Mouse (Mus musculus) lung, postnatal 14 days (tissue): ENCODE results near the gene Rab38.

ENCODE experiments used
- DNase-seq: peaks from one replicate; pipeline ENCODE4 v3.0.0; 2021

Rab38 gene

GRCm38 (mm10) chr7:88429786-88430691 lies at the start of gene Rab38:
Gene Rab38, plus strand, starts transcription at chr7:88430273.
- DNase-seq = peak; percentile 76

GRCm38 (mm10) chr7:88394568-88394967 lies 35.5 kb upstream of the Rab38 start:
- no peak for DNase-seq

- DNase-seq = no peak
These were observed 34.3 kb upstream of the Rab38 start for GRCm38 (mm10) chr7:88395745-88396144.

GRCm38 (mm10) chr7:88405311-88405710 lies 24.8 kb upstream of the Rab38 start:
- DNase-seq = no peak

GRCm38 (mm10) chr7:88406466-88406865 lies 23.6 kb upstream of the Rab38 start:
- DNase-seq = no peak

GRCm38 (mm10) chr7:88421821-88422220 lies 8.3 kb upstream of the Rab38 start:
- no peak for DNase-seq

GRCm38 (mm10) chr7:88423889-88424288 lies 6.2 kb upstream of the Rab38 start:
- DNase-seq = no peak

GRCm38 (mm10) chr7:88425744-88426143 lies 4.3 kb upstream of the Rab38 start:
- no peak for DNase-seq

- DNase-seq = no peak
These were observed 2.6 kb upstream of the Rab38 start for GRCm38 (mm10) chr7:88427484-88427883.

GRCm38 (mm10) chr7:88430692-88431084 lies 615 bp downstream of the Rab38 start:
- no peak for DNase-seq

- DNase-seq = no peak
These were observed 10.2 kb downstream of the Rab38 start for GRCm38 (mm10) chr7:88440301-88440700.

- DNase-seq = no peak
These were observed 12.6 kb downstream of the Rab38 start for GRCm38 (mm10) chr7:88442649-88443048.

GRCm38 (mm10) chr7:88443435-88443834 lies 13.4 kb downstream of the Rab38 start:
- DNase-seq = no peak

GRCm38 (mm10) chr7:88445320-88445903 lies 15.3 kb downstream of the Rab38 start:
- DNase-seq = no peak

- no peak for DNase-seq
These were observed 23.2 kb downstream of the Rab38 start for GRCm38 (mm10) chr7:88453234-88453633.

- DNase-seq = no peak
These were observed 27.8 kb downstream of the Rab38 start for GRCm38 (mm10) chr7:88457827-88458226.

- no peak for DNase-seq
These were observed 37.7 kb downstream of the Rab38 start for GRCm38 (mm10) chr7:88467754-88468153.

GRCm38 (mm10) chr7:88482110-88482619 lies 52.1 kb downstream of the Rab38 start:
- no peak for DNase-seq

GRCm38 (mm10) chr7:88482628-88483027 lies 52.6 kb downstream of the Rab38 start:
- DNase-seq = no peak

- no peak for DNase-seq
These were observed 60.9 kb downstream of the Rab38 start for GRCm38 (mm10) chr7:88491020-88491419.

GRCm38 (mm10) chr7:88502217-88502817 lies 72.2 kb downstream of the Rab38 start:
- DNase-seq = no peak

- DNase-seq = no peak
These were observed 79.7 kb downstream of the Rab38 start for GRCm38 (mm10) chr7:88509748-88510147.

- no peak for DNase-seq
These were observed 92.4 kb downstream of the Rab38 start for GRCm38 (mm10) chr7:88522481-88522880.
